In genomic region chr1:191955101-191955500, GRCm38 (mm10) we compare ENCODE assay signal across 7 mouse cellular contexts. TPM values are rescaled to one million over a fixed set of nuclear protein-coding genes. Genes with fewer than 3 reads are reported as not detected.
DNase-seq lines count a peak whose midpoint lies in the region; ATAC-seq and TF ChIP-seq lines count a peak whose summit lies in the region.

No protein-coding gene starts in this region.

- no peak overlapping the region for H3K4me3 ChIP-seq in MEL (ENCODE audit: control insufficient read depth in 1 of 2, insufficient read depth in 1 of 2, low read depth in 2 of 2, low read length in 2 of 2)
- H3K4me3 ChIP-seq in lung, embryonic 16.5 days (ENCODE audit: low read length), result no peak overlapping the region
- H3K4me3 ChIP-seq in midbrain, embryonic 16.5 days (ENCODE audit: low read depth, low read length), result no peak overlapping the region

- WGBS in lung, embryonic 16.5 days, result 47% methylated on average over 3 of the region's 3 CpGs
- 67% methylated on average over 3 of the region's 3 CpGs for WGBS in midbrain, embryonic 16.5 days

- H3K79me2 ChIP-seq in MEL (ENCODE audit: control insufficient read depth, insufficient read depth, low read length, poor library complexity), result no peaks in the 10 kb centered on the region

- TF ChIP-seq RAD21 in MEL (IDR thresholded peaks at IDR 0.05; ENCODE audit: low read depth, low read length), result no peak

- TF ChIP-seq POLR2A in MEL (IDR thresholded peaks at IDR 0.05; ENCODE audit: control insufficient read depth in 1 of 2, insufficient read depth in 1 of 2, low read depth in 1 of 2, low read length in 2 of 2, poor library complexity in 1 of 2), result no peak

- peak; percentile 59 for ATAC-seq in lung, embryonic 16.5 days (ENCODE audit: low read depth)
- no peak for ATAC-seq in midbrain, embryonic 16.5 days

- no peak overlapping the region for H3K27ac ChIP-seq in MEL (ENCODE audit: control insufficient read depth, low read depth, low read length)
- H3K27ac ChIP-seq in lung, embryonic 16.5 days (ENCODE audit: low read length), result peak overlapping the region; percentile 90
- H3K27ac ChIP-seq in midbrain, embryonic 16.5 days (ENCODE audit: low read length), result no peak overlapping the region

- H3K4me1 ChIP-seq in MEL (ENCODE audit: control insufficient read depth in 1 of 2, insufficient read depth in 2 of 2, low read length in 2 of 2), result no peaks in the 10 kb centered on the region
- 0 out of 2 replicates have a peak, but pooled peaks cover 4% of the 10 kb centered on the region for H3K4me1 ChIP-seq in lung, embryonic 16.5 days (replicated peaks; ENCODE audit: control insufficient read depth, insufficient read depth, low read length)
- H3K4me1 ChIP-seq in midbrain, embryonic 16.5 days (ENCODE audit: control insufficient read depth, insufficient read depth, low read length), result no peaks in the 10 kb centered on the region

- no peak overlapping the region for H3K9ac ChIP-seq in MEL (ENCODE audit: control insufficient read depth, low read depth, low read length, poor library complexity, severe bottlenecking)
- H3K9ac ChIP-seq in lung, embryonic 16.5 days (ENCODE audit: low read length), result no peak overlapping the region
- no peak overlapping the region for H3K9ac ChIP-seq in midbrain, embryonic 16.5 days (ENCODE audit: low read depth, low read length)

- no peak for TF ChIP-seq EP300 in MEL (IDR thresholded peaks at IDR 0.05; ENCODE audit: low read depth in 1 of 2, low read length in 2 of 2)

- no peak overlapping the region for H3K4me2 ChIP-seq in lung, embryonic 16.5 days (ENCODE audit: low read depth, low read length)
- no peak overlapping the region for H3K4me2 ChIP-seq in midbrain, embryonic 16.5 days (ENCODE audit: low read length)

- no peak for TF ChIP-seq CTCF in MEL (IDR thresholded peaks at IDR 0.05 in 2 of 3, conservative IDR thresholded peaks at IDR 0.05 in 1 of 3; ENCODE audit: control insufficient read depth in 1 of 3, insufficient read depth in 1 of 3, low read depth in 2 of 3, low read length in 3 of 3, poor library complexity in 1 of 3, severe bottlenecking in 1 of 3)

- DNase-seq in MEL (ENCODE audit: low read depth, low spot score), result no peak
- DNase-seq in adipocyte (ENCODE audit: low spot score), result peak; percentile 22
- DNase-seq in induced T-regulatory cell, adult 2 months (ENCODE audit: low read depth), result peak; percentile 51
- no peak for DNase-seq in ovary, postnatal 14 days (ENCODE audit: low spot score)
- no peak for DNase-seq in neural tube, embryonic 10.5 days (ENCODE audit: extremely low spot score, low spot score)

- H3K9me3 ChIP-seq in MEL (replicated peaks; ENCODE audit: insufficient read depth, low read length), result no peaks in the 10 kb centered on the region
- H3K9me3 ChIP-seq in lung, embryonic 16.5 days (ENCODE audit: control insufficient read depth, low read length), result no peaks in the 10 kb centered on the region
- H3K9me3 ChIP-seq in midbrain, embryonic 16.5 days (replicated peaks; ENCODE audit: control insufficient read depth, low read length, poor library complexity, severe bottlenecking), result no peaks in the 10 kb centered on the region

- no peaks in the 10 kb centered on the region for H3K36me3 ChIP-seq in MEL (ENCODE audit: control insufficient read depth in 1 of 2, insufficient read depth in 2 of 2, low read length in 2 of 2)
- no peaks in the 10 kb centered on the region for H3K36me3 ChIP-seq in lung, embryonic 16.5 days (ENCODE audit: control insufficient read depth, insufficient read depth, low read length)
- H3K36me3 ChIP-seq in midbrain, embryonic 16.5 days (ENCODE audit: control insufficient read depth, insufficient read depth, low read length), result no peaks in the 10 kb centered on the region

- H3K27me3 ChIP-seq in MEL (ENCODE audit: control insufficient read depth in 1 of 2, insufficient read depth in 2 of 2, low read length in 2 of 2), result no peaks in the 10 kb centered on the region; a peak in 2 of 4 replicates
- H3K27me3 ChIP-seq in lung, embryonic 16.5 days (ENCODE audit: control insufficient read depth, insufficient read depth, low read depth, low read length), result no peaks in the 10 kb centered on the region
- H3K27me3 ChIP-seq in midbrain, embryonic 16.5 days (ENCODE audit: control insufficient read depth, insufficient read depth, low read depth, low read length), result no peaks in the 10 kb centered on the region

TF ChIP-seq in MEL, 35 proteins besides CTCF, POLR2A, EP300 and RAD21:
- TF ChIP-seq TBP (IDR thresholded peaks at IDR 0.05; ENCODE audit: low read depth, low read length) (peak; percentile 78), BHLHE40 (IDR thresholded peaks at IDR 0.05; ENCODE audit: borderline replicate concordance, low read depth, low read length) (no peak)

RNA-seq across cellular contexts. Expression of gene Rd3, which starts 22.1 kb away (rescaled TPM):
- total RNA-seq in MEL (2012; rRNA removed), result not detected in 2 replicates
- not detected for polyA plus RNA-seq in MEL (2012; ENCODE audit: insufficient read depth in 1 of 2, insufficient read length in 2 of 2, low read depth in 1 of 2, low replicate concordance in 2 of 2, missing spikeins in 1 of 2)
- polyA plus RNA-seq in lung, embryonic 16.5 days (2015; fragmentation: Nextera tagmentation; extraction: Ambion mirVana), result 2.9 and 3.8 TPM in 2 replicates
- polyA plus RNA-seq in midbrain, embryonic 16.5 days (2015; fragmentation: Nextera tagmentation; extraction: Ambion mirVana), result 2.5 and 3.0 TPM in 2 replicates

RNA-seq across cellular contexts. Expression of gene Slc30a1, which starts 48.5 kb away (rescaled TPM):
- 10.2 and 10.7 TPM in 2 replicates for total RNA-seq in MEL (2012; rRNA removed)
- 10 to 100 TPM in 1 of 2 experiments, not detected in 1; 10.4 TPM for polyA plus RNA-seq in MEL (2012; ENCODE audit: insufficient read depth in 1 of 2, insufficient read length in 2 of 2, low read depth in 1 of 2, low replicate concordance in 2 of 2, missing spikeins in 1 of 2)
- 1.5 and 1.8 TPM in 2 replicates for polyA plus RNA-seq in lung, embryonic 16.5 days (2015; fragmentation: Nextera tagmentation; extraction: Ambion mirVana)
- 2.3 and 2.8 TPM in 2 replicates for polyA plus RNA-seq in midbrain, embryonic 16.5 days (2015; fragmentation: Nextera tagmentation; extraction: Ambion mirVana)

Comparison
In these comparisons a context has a peak if more than half of its experiments do, and no peak if none do; other contexts are left out.
1. DNase-seq: peak in adipocyte (single experiment) and induced T-regulatory cell, adult 2 months (single experiment); none in MEL (single experiment), ovary, postnatal 14 days (single experiment) and neural tube, embryonic 10.5 days (single experiment).